12 mouse cellular contexts compared by ENCODE assay signal in the genomic region with DNA sequence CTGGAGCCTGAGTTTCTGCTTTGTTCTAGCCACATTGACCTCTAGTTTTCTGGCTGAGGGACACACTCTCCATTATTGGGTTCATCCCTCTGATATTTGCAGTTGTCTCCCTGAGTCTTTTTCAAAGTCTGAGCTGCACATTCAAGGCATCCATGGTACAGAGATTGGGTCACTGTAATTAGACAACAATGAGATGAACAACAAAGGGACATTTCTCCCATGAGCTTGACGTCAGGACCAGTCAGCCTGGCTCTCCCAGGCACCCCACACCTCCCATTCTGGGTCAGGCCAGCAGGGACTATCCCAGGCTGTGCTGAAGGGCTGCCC. TPM values are rescaled to one million over a fixed set of nuclear protein-coding genes. Genes with fewer than 3 reads are reported as not detected.
DNase-seq lines count a peak whose midpoint lies in the region; ATAC-seq and TF ChIP-seq lines count a peak whose summit lies in the region.
"Had no signal": no experiment of that assay in that cellular context is flagged by ENCODE, and none has a peak within 500 bp of the region (broad histone marks: within the 10 kb centered on the region; RNA-seq: fewer than 3 reads in every experiment).

No protein-coding gene starts in this region.

- H3K4me2 ChIP-seq in hindbrain, embryonic 11.5 days (replicated peaks; ENCODE audit: low read depth, low read length) = no peak overlapping the region
- no peak overlapping the region for H3K4me2 ChIP-seq in hindbrain, postnatal 0 days (ENCODE audit: low read depth, low read length)
- no peak overlapping the region for H3K4me2 ChIP-seq in neural tube, embryonic 14.5 days (ENCODE audit: low read depth, low read length)
- H3K4me2 ChIP-seq in stomach, embryonic 16.5 days (ENCODE audit: low read depth, low read length) = no peak overlapping the region
- H3K4me2 ChIP-seq: embryonic facial prominence, embryonic 12.5 days; midbrain, embryonic 15.5 days had no signal

- no peaks in the 10 kb centered on the region for H3K36me3 ChIP-seq in hindbrain, embryonic 11.5 days (ENCODE audit: control insufficient read depth, insufficient read depth, low read length)
- H3K36me3 ChIP-seq in hindbrain, postnatal 0 days (ENCODE audit: insufficient read depth, low read length) = no peaks in the 10 kb centered on the region
- no peaks in the 10 kb centered on the region for H3K36me3 ChIP-seq in neural tube, embryonic 14.5 days (ENCODE audit: control insufficient read depth, insufficient read depth, low read length)
- no peaks in the 10 kb centered on the region for H3K36me3 ChIP-seq in limb, embryonic 10.5 days
- H3K36me3 ChIP-seq in stomach, embryonic 16.5 days (ENCODE audit: control insufficient read depth, insufficient read depth, low read length) = no peaks in the 10 kb centered on the region
- H3K36me3 ChIP-seq in heart, adult 2 months (ENCODE audit: control insufficient read depth, insufficient read depth, low read length) = peaks cover 2% of the 10 kb centered on the region; the same call in 1 of the 2 replicates
- H3K36me3 ChIP-seq: embryonic facial prominence, embryonic 12.5 days; midbrain, embryonic 15.5 days had no signal

- H3K27me3 ChIP-seq in hindbrain, embryonic 11.5 days (ENCODE audit: control insufficient read depth, insufficient read depth, low read length) = no peaks in the 10 kb centered on the region
- H3K27me3 ChIP-seq in hindbrain, postnatal 0 days (ENCODE audit: insufficient read depth, low read length) = no peaks in the 10 kb centered on the region
- H3K27me3 ChIP-seq in neural tube, embryonic 14.5 days (ENCODE audit: control insufficient read depth, insufficient read depth, low read length) = no peaks in the 10 kb centered on the region
- no peaks in the 10 kb centered on the region for H3K27me3 ChIP-seq in limb, embryonic 10.5 days (ENCODE audit: low read depth, poor library complexity, severe bottlenecking)
- no peaks in the 10 kb centered on the region for H3K27me3 ChIP-seq in stomach, embryonic 16.5 days (ENCODE audit: control insufficient read depth, insufficient read depth, low read length)
- no peaks in the 10 kb centered on the region for H3K27me3 ChIP-seq in heart, adult 2 months (ENCODE audit: control insufficient read depth, insufficient read depth, low read length)
- H3K27me3 ChIP-seq: CH12.LX; embryonic facial prominence, embryonic 12.5 days; midbrain, embryonic 15.5 days had no signal

- no peaks in the 10 kb centered on the region for H3K79me2 ChIP-seq in heart, adult 2 months (replicated peaks; ENCODE audit: control insufficient read depth, insufficient read depth, low read length)

- 13% methylated on average over 1 of the region's 1 CpGs for WGBS in hindbrain, embryonic 11.5 days
- WGBS in hindbrain, postnatal 0 days = 38% methylated on average over 1 of the region's 1 CpGs
- 19% methylated on average over 1 of the region's 1 CpGs for WGBS in neural tube, embryonic 14.5 days
- WGBS in limb, embryonic 10.5 days = 41% methylated on average over 1 of the region's 1 CpGs
- 58% methylated on average over 1 of the region's 1 CpGs for WGBS in stomach, embryonic 16.5 days
- 46% methylated on average over 1 of the region's 1 CpGs for WGBS in heart, adult 2 months

- H3K27ac ChIP-seq in hindbrain, embryonic 11.5 days (ENCODE audit: low read depth, low read length) = no peak overlapping the region
- no peak overlapping the region for H3K27ac ChIP-seq in hindbrain, postnatal 0 days
- no peak overlapping the region for H3K27ac ChIP-seq in neural tube, embryonic 14.5 days (ENCODE audit: low read depth, low read length)
- H3K27ac ChIP-seq in limb, embryonic 10.5 days = peak overlapping the region; percentile 56
- H3K27ac ChIP-seq in stomach, embryonic 16.5 days (ENCODE audit: low read length) = peak overlapping the region; percentile 70; the same call in 1 of the 2 replicates
- no peak overlapping the region; the same call in 1 of the 2 replicates for H3K27ac ChIP-seq in heart, adult 2 months
- H3K27ac ChIP-seq: embryonic facial prominence, embryonic 12.5 days; midbrain, embryonic 15.5 days had no signal

- no peak for TF ChIP-seq CTCF in hindbrain, postnatal 0 days (IDR thresholded peaks at IDR 0.05; ENCODE audit: low read depth)
- no peak for TF ChIP-seq CTCF in heart, adult 2 months (IDR thresholded peaks at IDR 0.05)

- no peak for DNase-seq in hindbrain, embryonic 11.5 days (ENCODE audit: low spot score)
- DNase-seq in hindbrain, postnatal 0 days (ENCODE audit: low spot score) = no peak
- no peak for DNase-seq in neural tube, embryonic 10.5 days (ENCODE audit: extremely low spot score, low spot score)
- DNase-seq in limb, embryonic 10.5 days (ENCODE audit: low spot score) = no peak
- no peak for DNase-seq in adrenal gland, adult 2 months
- DNase-seq in heart, adult 2 months = no peak
- DNase-seq: heart, postnatal 36 days had no signal

- TF ChIP-seq POLR2A in heart, adult 2 months (IDR thresholded peaks at IDR 0.05; ENCODE audit: insufficient read depth, low read depth, low read length) = no peak

- no peak overlapping the region for H3K4me3 ChIP-seq in hindbrain, embryonic 11.5 days (ENCODE audit: low read depth, low read length)
- H3K4me3 ChIP-seq in hindbrain, postnatal 0 days (ENCODE audit: low read length) = no peak overlapping the region
- no peak overlapping the region for H3K4me3 ChIP-seq in neural tube, embryonic 14.5 days (ENCODE audit: low read depth, low read length)
- H3K4me3 ChIP-seq in limb, embryonic 10.5 days = no peak overlapping the region
- H3K4me3 ChIP-seq in stomach, embryonic 16.5 days (replicated peaks; ENCODE audit: low read length) = no peak overlapping the region
- no peak overlapping the region for H3K4me3 ChIP-seq in heart, adult 2 months
- H3K4me3 ChIP-seq: embryonic facial prominence, embryonic 12.5 days; midbrain, embryonic 15.5 days had no signal

- TF ChIP-seq EP300 in heart, adult 2 months (IDR thresholded peaks at IDR 0.05; ENCODE audit: insufficient read depth, low read depth, low read length) = no peak

- peak; percentile 32; the same call in 1 of the 2 replicates for ATAC-seq in hindbrain, embryonic 11.5 days (ENCODE audit: low FRiP score)
- ATAC-seq in hindbrain, postnatal 0 days = no peak
- ATAC-seq in neural tube, embryonic 14.5 days (ENCODE audit: low read depth) = 0 out of 2 replicates have a peak, but pooled peaks have one; percentile 42
- ATAC-seq in stomach, embryonic 16.5 days (ENCODE audit: insufficient read depth, low FRiP score) = no peak

- no peak overlapping the region for H3K9ac ChIP-seq in hindbrain, embryonic 11.5 days (ENCODE audit: low read depth, low read length)
- H3K9ac ChIP-seq in hindbrain, postnatal 0 days (replicated peaks; ENCODE audit: low read length) = no peak overlapping the region
- H3K9ac ChIP-seq in neural tube, embryonic 14.5 days (replicated peaks; ENCODE audit: low read depth, low read length) = no peak overlapping the region
- 0 out of 2 replicates have a peak overlapping the region, but pooled peaks have one; percentile 11 for H3K9ac ChIP-seq in stomach, embryonic 16.5 days (ENCODE audit: low read length)
- H3K9ac ChIP-seq in heart, adult 2 months (ENCODE audit: low read depth, low read length) = no peak overlapping the region
- H3K9ac ChIP-seq: embryonic facial prominence, embryonic 12.5 days; midbrain, embryonic 15.5 days had no signal

- H3K9me3 ChIP-seq in hindbrain, embryonic 11.5 days (ENCODE audit: control insufficient read depth, low read length) = no peaks in the 10 kb centered on the region
- no peaks in the 10 kb centered on the region for H3K9me3 ChIP-seq in hindbrain, postnatal 0 days (ENCODE audit: low read length)
- H3K9me3 ChIP-seq in neural tube, embryonic 14.5 days (ENCODE audit: control insufficient read depth, low read length) = no peaks in the 10 kb centered on the region
- no peaks in the 10 kb centered on the region for H3K9me3 ChIP-seq in limb, embryonic 10.5 days (replicated peaks)
- no peaks in the 10 kb centered on the region for H3K9me3 ChIP-seq in stomach, embryonic 16.5 days (replicated peaks; ENCODE audit: control insufficient read depth, low read length)
- H3K9me3 ChIP-seq: embryonic facial prominence, embryonic 12.5 days; midbrain, embryonic 15.5 days had no signal

- intact Hi-C loops in heart, adult 2 months (cut with DNase I) = loop anchor here (5.0 kb wide), 1 partner anchor 68 kb away; no protein-coding TSS in a partner anchor

- H3K4me1 ChIP-seq in hindbrain, embryonic 11.5 days (replicated peaks; ENCODE audit: control insufficient read depth, insufficient read depth, low read length) = no peaks in the 10 kb centered on the region
- H3K4me1 ChIP-seq in hindbrain, postnatal 0 days (ENCODE audit: insufficient read depth, low read length) = peaks cover 6% of the 10 kb centered on the region
- H3K4me1 ChIP-seq in neural tube, embryonic 14.5 days (ENCODE audit: control insufficient read depth, insufficient read depth, low read length) = 0 out of 2 replicates have a peak, but pooled peaks cover 8% of the 10 kb centered on the region
- H3K4me1 ChIP-seq in limb, embryonic 10.5 days = peaks cover 34% of the 10 kb centered on the region
- peaks cover 33% of the 10 kb centered on the region for H3K4me1 ChIP-seq in stomach, embryonic 16.5 days (ENCODE audit: control insufficient read depth, insufficient read depth, low read length)
- H3K4me1 ChIP-seq in heart, adult 2 months (ENCODE audit: control insufficient read depth, insufficient read depth, low read length) = peaks cover 19% of the 10 kb centered on the region

RNA-seq across cellular contexts. Expression of a gene that starts 31.4 kb away (rescaled TPM):
- polyA plus RNA-seq in hindbrain, embryonic 11.5 days (2014; fragmentation: Nextera tagmentation; extraction: Ambion mirVana) = 31.7 and 33.4 TPM in 2 replicates
- total RNA-seq in hindbrain, postnatal 0 days (2014; rRNA removed) = 40.2 and 43.4 TPM in 2 replicates
- 21.8 and 22.6 TPM in 2 replicates for polyA plus RNA-seq in hindbrain, postnatal 0 days (2015; fragmentation: Nextera tagmentation; extraction: Ambion mirVana)
- polyA plus RNA-seq in neural tube, embryonic 14.5 days (2014; fragmentation: Nextera tagmentation; extraction: Ambion mirVana) = 7.6 and 10.2 TPM in 2 replicates
- 53.5 and 59.6 TPM in 2 replicates for polyA plus RNA-seq in limb, embryonic 10.5 days (2016; fragmentation: Nextera tagmentation; extraction: Ambion mirVana)
- 36.6 and 36.8 TPM in 2 replicates for polyA plus RNA-seq in stomach, embryonic 16.5 days (2015; fragmentation: Nextera tagmentation; extraction: Ambion mirVana)
- total RNA-seq in adrenal gland, adult 2 months (2021) = 10 to 100 TPM; 51.5 to 60.9 TPM
- polyA plus RNA-seq in adrenal gland, adult 2 months (2012; rRNA removed) = 18.4 and 29.5 TPM in 2 replicates
- total RNA-seq in heart, adult 2 months (2021) = 100 to 1,000 TPM; 157 to 177 TPM
- polyA plus RNA-seq in heart, adult 2 months (2012; rRNA removed) = 91.9 and 179 TPM in 2 replicates

Comparison
In these comparisons a context has a peak if more than half of its experiments do, and no peak if none do; other contexts are left out.
1. ATAC-seq: peak in hindbrain, embryonic 11.5 days (single experiment) and neural tube, embryonic 14.5 days (single experiment); none in hindbrain, postnatal 0 days (single experiment) and stomach, embryonic 16.5 days (single experiment).
2. H3K27ac ChIP-seq: peak in limb, embryonic 10.5 days (single experiment) and stomach, embryonic 16.5 days (single experiment); none in hindbrain, embryonic 11.5 days (single experiment), hindbrain, postnatal 0 days (single experiment), neural tube, embryonic 14.5 days (single experiment) and heart, adult 2 months (single experiment).